Mouse (Mus musculus) MEL (cell line): ENCODE results near the gene Ddx19a.

Source experiments
- CTCF ChIP-seq, 3 experiments: IDR thresholded peaks in 2 of 3; conservative IDR thresholded peaks in 1 of 3; 2 replicates each; pipeline ENCODE4 v1.5.1; 2011 to 2012; ENCODE audit warnings: low read length in 3 of 3, low read depth in 2 of 3, mild to moderate bottlenecking in 2 of 3, improper control_type of control experiment in 1 of 3, inconsistent platforms in 1 of 3, mixed read lengths in 1 of 3, moderate library complexity in 1 of 3; ENCODE audit not compliant: control insufficient read depth in 1 of 3, insufficient read depth in 1 of 3, poor library complexity in 1 of 3, severe bottlenecking in 1 of 3
- EP300 ChIP-seq, 2 experiments: IDR thresholded peaks; 2 replicates each; pipeline ENCODE4 v1.6.1; 2011; ENCODE audit warnings: improper control_type of control experiment in 2 of 2, low read length in 2 of 2, low read depth in 1 of 2, mild to moderate bottlenecking in 1 of 2
- POLR2AphosphoS5 ChIP-seq: IDR thresholded peaks from 2 replicates; pipeline ENCODE4 v1.6.1; 2012; ENCODE audit warnings: low read depth, borderline replicate concordance, mild to moderate bottlenecking, inconsistent platforms, low read length, moderate library complexity, mixed read lengths

DNA sequence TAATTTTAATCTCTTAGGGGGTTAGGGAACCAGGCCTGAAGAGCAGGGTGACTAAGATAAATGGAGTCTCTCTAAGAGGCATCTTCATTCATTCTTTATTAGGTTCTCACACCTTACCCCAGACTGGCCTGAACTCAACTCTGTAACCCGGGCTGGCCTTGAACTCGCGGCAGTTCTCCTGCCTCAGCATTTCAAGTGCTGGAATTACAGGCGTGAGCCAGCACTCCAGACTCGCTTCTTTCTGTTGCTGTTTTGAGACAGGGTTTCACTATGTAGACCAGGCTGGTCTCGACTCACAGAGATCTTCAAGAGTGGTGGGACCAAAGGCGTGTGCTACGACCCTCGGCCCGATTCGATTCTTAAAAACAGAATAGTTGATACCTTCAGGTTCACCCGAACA is 36.7 kb upstream of the Ddx19a start:
- TF ChIP-seq EP300 (IDR thresholded peaks at IDR 0.05; ENCODE audit: low read depth in 1 of 2, low read length in 2 of 2) (no peak), POLR2AphosphoS5 (no peak), CTCF (IDR thresholded peaks at IDR 0.05 in 2 of 3, conservative IDR thresholded peaks at IDR 0.05 in 1 of 3; ENCODE audit: control insufficient read depth in 1 of 3, insufficient read depth in 1 of 3, low read depth in 2 of 3, low read length in 3 of 3, poor library complexity in 1 of 3, severe bottlenecking in 1 of 3) (no peak)
